Mouse (Mus musculus): ENCODE measurements around the gene Celf3.

- TF ChIP-seq CTCF (IDR thresholded peaks at IDR 0.05; ENCODE audit: control insufficient read depth, insufficient read depth, insufficient read length) (no peak), MAX (IDR thresholded peaks at IDR 0.05) (no peak), CEBPB (IDR thresholded peaks at IDR 0.05; ENCODE audit: low read depth) (no peak), MYOD1 (IDR thresholded peaks at IDR 0.05; ENCODE audit: control insufficient read depth, insufficient read length, low read depth) (no peak), USF1 (IDR thresholded peaks at IDR 0.05; ENCODE audit: low read depth) (no peak)
These were observed 41.7 kb upstream of the Celf3 start for GRCm38 (mm10) chr3:94436420-94436819.

Data from C2C12 (cell line).